Mouse (Mus musculus) midbrain, embryonic 11.5 days (tissue): Measurements from ENCODE around the gene Tiparp. TPM values are rescaled to one million over a fixed set of nuclear protein-coding genes. Genes with fewer than 3 reads are reported as not detected.
A peak's percentile ranks its signal among the peaks of the same experiment; 100 is the strongest.

Experiments used
- ATAC-seq: fragments of 200-750 bp; cut with Nextera tagmentation; 2 replicates; pipeline ENCODE4 v1.8.0; 2017; ENCODE audit warnings: moderate TSS enrichment, moderate library complexity; ENCODE audit not compliant: low FRiP score
- DNase-seq: peaks from one replicate; pipeline ENCODE4 v3.0.0; 2015; ENCODE audit warnings: low spot score; ENCODE audit errors: missing footprints
- H3K27ac ChIP-seq: fragments of 300-500 bp; sonication (generic); 2 replicates; pipeline ENCODE4 v1.5.1; 2014; ENCODE audit warnings: low read depth, low read length
- H3K27me3 ChIP-seq: fragments of 300-500 bp; sonication (generic); 2 replicates; pipeline ENCODE4 v1.6.1; 2014; ENCODE audit warnings: mild to moderate bottlenecking, low read length, moderate library complexity, mixed read lengths; ENCODE audit not compliant: control insufficient read depth, insufficient read depth
- H3K36me3 ChIP-seq: fragments of 300-500 bp; sonication (generic); 2 replicates; pipeline ENCODE4 v1.6.1; 2014; ENCODE audit warnings: mild to moderate bottlenecking, low read length, moderate library complexity, mixed read lengths; ENCODE audit not compliant: control insufficient read depth, insufficient read depth
- H3K4me1 ChIP-seq: fragments of 300-500 bp; sonication (generic); 2 replicates; pipeline ENCODE4 v1.6.1; 2014; ENCODE audit warnings: low read length; ENCODE audit not compliant: control insufficient read depth, insufficient read depth
- H3K4me2 ChIP-seq: fragments of 300-500 bp; sonication (generic); 2 replicates; pipeline ENCODE4 v1.6.1; 2014; ENCODE audit warnings: mild to moderate bottlenecking, moderate library complexity
- H3K4me3 ChIP-seq: fragments of 300-500 bp; sonication (generic); 2 replicates; pipeline ENCODE4 v1.5.1; 2014; ENCODE audit warnings: low read depth, low read length
- H3K9ac ChIP-seq: fragments of 300-500 bp; sonication (generic); 2 replicates; pipeline ENCODE4 v1.6.1; 2014; ENCODE audit warnings: low read length
- H3K9me3 ChIP-seq: fragments of 300-500 bp; sonication (generic); 2 replicates; pipeline ENCODE4 v1.6.1; 2016; ENCODE audit warnings: low read length; ENCODE audit not compliant: control insufficient read depth
- WGBS: fragments of 180-500 bp; shearing (Covaris S2); extraction: QIAGEN DNeasy Blood & Tissue Kit; methylation state at CpG from one replicate; pipeline ENCODE4 v1.1.7; 2014; 5-methylcytosine and 5-hydroxymethylcytosine counted together
- polyA plus RNA-seq: library from polyadenylated mRNA; unstranded; fragments of >200 nt; fragmentation: Nextera tagmentation; extraction: Ambion mirVana; gene quantifications from 2 replicates; pipeline ENCODE4 v1.2.1, GENCODE M21; 2014

Tiparp gene
- polyA plus RNA-seq, 1 experiment from 2014 or later, result 38.8 TPM

- H3K9me3 ChIP-seq, result no peaks in the 10 kb centered on the region
- H3K4me1 ChIP-seq, result peaks cover 2% of the 10 kb centered on the region; the same call in 1 of the 2 replicates
- H3K27ac ChIP-seq, result no peak overlapping the region
- no peak overlapping the region for H3K4me3 ChIP-seq
- H3K36me3 ChIP-seq, result no peaks in the 10 kb centered on the region
- ATAC-seq, result peak; percentile 35; the same call in 1 of the 2 replicates
- peak overlapping the region; percentile 0; the same call in 1 of the 2 replicates for H3K4me2 ChIP-seq
- WGBS, result 48% methylated on average over 9 of the region's 9 CpGs
- H3K27me3 ChIP-seq, result no peaks in the 10 kb centered on the region
- H3K9ac ChIP-seq, result no peak overlapping the region
- peak; percentile 79 for DNase-seq
These were observed 33.9 kb upstream of the Tiparp start for GRCm38 (mm10) chr3:65494291-65494763.

- no peaks in the 10 kb centered on the region for H3K9me3 ChIP-seq
These were observed 20.4 kb upstream of the Tiparp start for GRCm38 (mm10) chr3:65507766-65508165.

GRCm38 (mm10) chr3:65510588-65510987, 17.6 kb upstream of the Tiparp start:
- Histone ChIP-seq H3K36me3 (no peaks in the 10 kb centered on the region), H3K4me3 (no peak overlapping the region), H3K27me3 (no peaks in the 10 kb centered on the region), H3K9ac (no peak overlapping the region), H3K27ac (no peak overlapping the region), H3K4me1 (no peaks in the 10 kb centered on the region), H3K9me3 (no peaks in the 10 kb centered on the region), H3K4me2 (no peak overlapping the region)
- WGBS, result 82% methylated on average over 2 of the region's 2 CpGs
- no peak for ATAC-seq
- DNase-seq, result peak; percentile 26

More at GRCm38 (mm10) chr3:65507766-65508165, 20.4 kb upstream of the Tiparp start:
- H3K4me1 ChIP-seq, result no peaks in the 10 kb centered on the region
- H3K27me3 ChIP-seq, result no peaks in the 10 kb centered on the region
- H3K9ac ChIP-seq, result no peak overlapping the region
- WGBS, result 84% methylated on average over 2 of the region's 2 CpGs
- no peaks in the 10 kb centered on the region for H3K36me3 ChIP-seq
- no peak for ATAC-seq
- no peak overlapping the region for H3K4me3 ChIP-seq
- no peak overlapping the region for H3K27ac ChIP-seq
- no peak for DNase-seq
- H3K4me2 ChIP-seq, result no peak overlapping the region

GRCm38 (mm10) chr3:65515751-65516150, 12.5 kb upstream of the Tiparp start:
- H3K36me3 ChIP-seq, result no peaks in the 10 kb centered on the region
- no peak overlapping the region for H3K27ac ChIP-seq
- 75% methylated on average over 2 of the region's 2 CpGs for WGBS
- peaks cover 4% of the 10 kb centered on the region; the same call in 1 of the 2 replicates for H3K4me1 ChIP-seq
- H3K4me3 ChIP-seq, result no peak overlapping the region
- H3K9ac ChIP-seq, result no peak overlapping the region
- H3K27me3 ChIP-seq, result no peaks in the 10 kb centered on the region
- H3K4me2 ChIP-seq, result no peak overlapping the region
- no peaks in the 10 kb centered on the region for H3K9me3 ChIP-seq
- ATAC-seq (no peak), DNase-seq (no peak)

GRCm38 (mm10) chr3:65516526-65516925, 11.7 kb upstream of the Tiparp start:
- 91% methylated on average over 1 of the region's 1 CpGs for WGBS
- Histone ChIP-seq H3K9me3 (no peaks in the 10 kb centered on the region), H3K36me3 (no peaks in the 10 kb centered on the region), H3K4me1 (peaks cover 4% of the 10 kb centered on the region; the same call in 1 of the 2 replicates), H3K9ac (no peak overlapping the region), H3K4me2 (no peak overlapping the region), H3K27me3 (no peaks in the 10 kb centered on the region), H3K27ac (no peak overlapping the region), H3K4me3 (no peak overlapping the region)
- DNase-seq (peak; percentile 21), ATAC-seq (no peak)

- ATAC-seq, result no peak
- 25% methylated on average over 9 of the region's 9 CpGs for WGBS
These were observed 11.1 kb upstream of the Tiparp start for GRCm38 (mm10) chr3:65517141-65517540.

GRCm38 (mm10) chr3:65517747-65518527, 10.3 kb upstream of the Tiparp start:
- ATAC-seq, result no peak
- peaks cover 4% of the 10 kb centered on the region; the same call in 1 of the 2 replicates for H3K4me1 ChIP-seq
- WGBS, result 49% methylated on average over 13 of the region's 13 CpGs
- no peaks in the 10 kb centered on the region for H3K9me3 ChIP-seq
- H3K4me3 ChIP-seq, result no peak overlapping the region
- H3K27ac ChIP-seq, result no peak overlapping the region
- H3K27me3 ChIP-seq, result no peaks in the 10 kb centered on the region
- H3K9ac ChIP-seq, result no peak overlapping the region
- H3K4me2 ChIP-seq, result no peak overlapping the region
- peak; percentile 88 for DNase-seq
- H3K36me3 ChIP-seq, result no peaks in the 10 kb centered on the region

More at GRCm38 (mm10) chr3:65517141-65517540, 11.1 kb upstream of the Tiparp start:
- H3K9ac ChIP-seq, result no peak overlapping the region
- H3K4me2 ChIP-seq, result no peak overlapping the region
- peak; percentile 79 for DNase-seq
- H3K4me3 ChIP-seq, result no peak overlapping the region
- H3K36me3 ChIP-seq, result no peaks in the 10 kb centered on the region
- no peaks in the 10 kb centered on the region for H3K9me3 ChIP-seq
- H3K27ac ChIP-seq, result no peak overlapping the region
- H3K4me1 ChIP-seq, result peaks cover 4% of the 10 kb centered on the region; the same call in 1 of the 2 replicates
- no peaks in the 10 kb centered on the region for H3K27me3 ChIP-seq

GRCm38 (mm10) chr3:65521391-65521790, 6.8 kb upstream of the Tiparp start:
- Histone ChIP-seq H3K36me3 (no peaks in the 10 kb centered on the region), H3K27ac (no peak overlapping the region), H3K27me3 (no peaks in the 10 kb centered on the region), H3K9me3 (no peaks in the 10 kb centered on the region), H3K4me1 (peaks cover 4% of the 10 kb centered on the region; the same call in 1 of the 2 replicates), H3K4me3 (no peak overlapping the region), H3K4me2 (no peak overlapping the region), H3K9ac (no peak overlapping the region)
- WGBS, result 75% methylated on average over 1 of the region's 1 CpGs
- DNase-seq (peak; percentile 72), ATAC-seq (no peak)

- H3K4me2 ChIP-seq, result no peak overlapping the region
- no peaks in the 10 kb centered on the region for H3K4me1 ChIP-seq
- DNase-seq (peak; percentile 59), ATAC-seq (no peak)
- H3K9me3 ChIP-seq, result no peaks in the 10 kb centered on the region
- H3K27ac ChIP-seq, result no peak overlapping the region
- no peaks in the 10 kb centered on the region for H3K36me3 ChIP-seq
- H3K27me3 ChIP-seq, result no peaks in the 10 kb centered on the region
- H3K4me3 ChIP-seq, result no peak overlapping the region
- 54% methylated on average over 8 of the region's 8 CpGs for WGBS
- no peak overlapping the region for H3K9ac ChIP-seq
These were observed 4.8 kb upstream of the Tiparp start for GRCm38 (mm10) chr3:65523397-65523796.
